Mouse (Mus musculus): ENCODE measurements around the gene Rpgr.

DNA sequence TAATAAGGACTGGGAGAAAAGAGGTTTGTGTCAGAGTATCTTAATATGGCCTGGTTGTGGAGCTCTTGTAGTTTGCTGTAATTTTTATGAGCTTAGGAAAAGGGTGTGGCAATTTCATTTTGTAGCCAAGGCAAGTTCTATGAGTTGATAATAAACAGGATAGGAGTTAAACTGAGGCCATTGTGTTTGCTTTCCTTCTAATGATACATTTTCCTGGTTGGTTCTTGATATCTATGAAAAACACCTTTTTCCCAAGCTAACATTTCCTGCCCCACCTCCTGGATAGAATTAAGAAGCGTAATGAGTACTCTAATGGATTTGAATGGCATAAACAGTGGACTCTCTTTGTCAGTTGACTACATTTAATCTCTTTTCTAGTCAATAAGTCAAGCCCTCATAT lies 41.1 kb upstream of the Rpgr start:
- TF ChIP-seq CTCF (IDR thresholded peaks at IDR 0.05; ENCODE audit: low read depth, low read length) (no peak), POLR2A (IDR thresholded peaks at IDR 0.05; ENCODE audit: extremely low read depth, insufficient read depth, low read length) (no peak)
